Mouse (Mus musculus): ENCODE results near the gene Thumpd3. TPM values are rescaled to one million over a fixed set of nuclear protein-coding genes. Genes with fewer than 3 reads are reported as not detected.

Thumpd3 gene
- polyA plus RNA-seq, 1 experiment from 2014 or later, result 42.6 TPM

GRCm38 (mm10) chr6:113013550-113013949 lies 32.5 kb upstream of the Thumpd3 start:
- Histone ChIP-seq H3K9me3 (ENCODE audit: control insufficient read depth, low read depth, low read length) (no peaks in the 10 kb centered on the region), H3K27me3 (ENCODE audit: control insufficient read depth, insufficient read depth, low read length) (no peaks in the 10 kb centered on the region), H3K4me2 (replicated peaks; ENCODE audit: low read depth, low read length) (no peak overlapping the region), H3K27ac (ENCODE audit: low read length) (peak overlapping the region; percentile 6; the same call in 1 of the 2 replicates), H3K9ac (replicated peaks; ENCODE audit: low read depth, low read length) (no peak overlapping the region), H3K36me3 (ENCODE audit: control insufficient read depth, insufficient read depth, low read length) (no peaks in the 10 kb centered on the region), H3K4me3 (ENCODE audit: low read depth, low read length) (no peak overlapping the region), H3K4me1 (ENCODE audit: control insufficient read depth, insufficient read depth, low read length) (no peaks in the 10 kb centered on the region)
- 67% methylated on average over 4 of the region's 4 CpGs for WGBS
- ATAC-seq (ENCODE audit: insufficient number of reproducible peaks, insufficient read depth, low FRiP score, low read depth), result 0 out of 2 replicates have a peak, but pooled peaks have one; percentile 46

DNA sequence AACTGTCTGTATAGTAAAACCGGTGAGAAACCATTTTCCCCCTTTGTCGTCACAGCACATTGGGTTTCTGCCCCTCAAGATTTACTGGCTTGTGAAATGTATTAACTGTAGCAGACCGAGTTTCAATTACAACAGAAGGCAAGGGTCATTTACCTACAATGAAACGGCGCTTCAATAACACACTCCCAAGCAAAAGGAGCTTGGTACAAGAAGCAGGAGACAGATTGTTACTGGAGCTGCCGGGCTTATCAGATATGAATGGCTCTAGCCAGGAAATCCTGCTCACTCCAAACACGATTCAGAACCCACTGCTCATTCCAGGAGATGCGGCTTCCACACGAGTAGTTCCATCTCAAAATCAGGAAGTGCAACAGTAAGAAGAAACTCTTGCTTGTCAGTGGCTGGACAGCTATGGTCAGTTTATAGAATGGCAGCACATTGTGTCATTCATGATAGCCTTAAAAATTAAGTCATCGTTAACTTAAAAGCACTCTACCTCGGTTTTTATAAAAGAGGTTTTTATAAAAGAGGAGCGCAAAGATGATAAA lies 28.5 kb upstream of the Thumpd3 start:
- WGBS, result 47% methylated on average over 12 of the region's 12 CpGs
- Histone ChIP-seq H3K4me3 (ENCODE audit: low read depth, low read length) (no peak overlapping the region), H3K9me3 (ENCODE audit: control insufficient read depth, low read depth, low read length) (no peaks in the 10 kb centered on the region), H3K9ac (replicated peaks; ENCODE audit: low read depth, low read length) (no peak overlapping the region), H3K27ac (ENCODE audit: low read length) (no peak overlapping the region), H3K4me2 (replicated peaks; ENCODE audit: low read depth, low read length) (no peak overlapping the region), H3K36me3 (ENCODE audit: control insufficient read depth, insufficient read depth, low read length) (no peaks in the 10 kb centered on the region), H3K4me1 (ENCODE audit: control insufficient read depth, insufficient read depth, low read length) (no peaks in the 10 kb centered on the region), H3K27me3 (ENCODE audit: control insufficient read depth, insufficient read depth, low read length) (no peaks in the 10 kb centered on the region)
- ATAC-seq (ENCODE audit: insufficient number of reproducible peaks, insufficient read depth, low FRiP score, low read depth), result no peak

- no peaks in the 10 kb centered on the region for H3K4me1 ChIP-seq (ENCODE audit: control insufficient read depth, insufficient read depth, low read length)
- no peak overlapping the region for H3K9ac ChIP-seq (replicated peaks; ENCODE audit: low read depth, low read length)
- no peaks in the 10 kb centered on the region for H3K9me3 ChIP-seq (ENCODE audit: control insufficient read depth, low read depth, low read length)
- no peak overlapping the region for H3K4me3 ChIP-seq (ENCODE audit: low read depth, low read length)
- no peak for ATAC-seq (ENCODE audit: insufficient number of reproducible peaks, insufficient read depth, low FRiP score, low read depth)
- no peaks in the 10 kb centered on the region for H3K27me3 ChIP-seq (ENCODE audit: control insufficient read depth, insufficient read depth, low read length)
- no peak overlapping the region for H3K4me2 ChIP-seq (replicated peaks; ENCODE audit: low read depth, low read length)
- WGBS, result 36% methylated on average over 6 of the region's 6 CpGs
- H3K36me3 ChIP-seq (ENCODE audit: control insufficient read depth, insufficient read depth, low read length), result no peaks in the 10 kb centered on the region
- H3K27ac ChIP-seq (ENCODE audit: low read length), result no peak overlapping the region
These were observed 27.9 kb upstream of the Thumpd3 start for GRCm38 (mm10) chr6:113018139-113018538.

GRCm38 (mm10) chr6:113024866-113025265 lies 21.2 kb upstream of the Thumpd3 start:
- 28% methylated on average over 8 of the region's 8 CpGs for WGBS
- no peak overlapping the region for H3K4me3 ChIP-seq (ENCODE audit: low read depth, low read length)
- H3K36me3 ChIP-seq (ENCODE audit: control insufficient read depth, insufficient read depth, low read length), result no peaks in the 10 kb centered on the region
- H3K9ac ChIP-seq (replicated peaks; ENCODE audit: low read depth, low read length), result no peak overlapping the region
- ATAC-seq (ENCODE audit: insufficient number of reproducible peaks, insufficient read depth, low FRiP score, low read depth), result peak; percentile 63; the same call in 1 of the 2 replicates
- no peaks in the 10 kb centered on the region for H3K9me3 ChIP-seq (ENCODE audit: control insufficient read depth, low read depth, low read length)
- H3K27me3 ChIP-seq (ENCODE audit: control insufficient read depth, insufficient read depth, low read length), result no peaks in the 10 kb centered on the region
- no peak overlapping the region for H3K27ac ChIP-seq (ENCODE audit: low read length)
- H3K4me1 ChIP-seq (ENCODE audit: control insufficient read depth, insufficient read depth, low read length), result 0 out of 2 replicates have a peak, but pooled peaks cover 5% of the 10 kb centered on the region
- H3K4me2 ChIP-seq (replicated peaks; ENCODE audit: low read depth, low read length), result no peak overlapping the region

DNA sequence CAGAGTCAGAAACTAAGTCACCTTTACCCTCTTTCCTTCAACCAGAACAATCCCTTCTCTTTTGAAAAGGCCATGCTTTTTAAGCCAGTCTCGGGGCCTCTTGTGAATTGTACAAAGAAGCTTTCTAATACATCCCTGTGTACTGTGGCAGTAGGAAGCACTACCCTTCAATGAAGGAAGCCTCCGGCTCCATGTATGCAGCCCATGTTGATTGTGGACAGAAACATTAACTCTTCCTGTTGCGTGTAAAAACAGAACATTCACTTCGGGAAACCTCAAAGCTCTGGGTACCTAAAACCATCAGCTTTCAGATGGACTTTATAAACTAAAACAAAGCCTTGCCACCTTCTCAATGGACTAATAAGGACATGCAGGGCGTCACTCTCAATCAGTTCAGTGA lies 20.3 kb upstream of the Thumpd3 start:
- ATAC-seq (ENCODE audit: insufficient number of reproducible peaks, insufficient read depth, low FRiP score, low read depth), result no peak
- Histone ChIP-seq H3K4me2 (replicated peaks; ENCODE audit: low read depth, low read length) (no peak overlapping the region), H3K36me3 (ENCODE audit: control insufficient read depth, insufficient read depth, low read length) (no peaks in the 10 kb centered on the region), H3K27me3 (ENCODE audit: control insufficient read depth, insufficient read depth, low read length) (no peaks in the 10 kb centered on the region), H3K9ac (replicated peaks; ENCODE audit: low read depth, low read length) (no peak overlapping the region), H3K9me3 (ENCODE audit: control insufficient read depth, low read depth, low read length) (no peaks in the 10 kb centered on the region), H3K4me3 (ENCODE audit: low read depth, low read length) (no peak overlapping the region), H3K27ac (ENCODE audit: low read length) (no peak overlapping the region; the same call in 1 of the 2 replicates), H3K4me1 (ENCODE audit: control insufficient read depth, insufficient read depth, low read length) (0 out of 2 replicates have a peak, but pooled peaks cover 8% of the 10 kb centered on the region)
- 76% methylated on average over 5 of the region's 5 CpGs for WGBS

GRCm38 (mm10) chr6:113027446-113027845 lies 18.6 kb upstream of the Thumpd3 start:
- H3K4me1 ChIP-seq (ENCODE audit: control insufficient read depth, insufficient read depth, low read length), result 0 out of 2 replicates have a peak, but pooled peaks cover 8% of the 10 kb centered on the region
- 42% methylated on average over 2 of the region's 2 CpGs for WGBS
- ATAC-seq (ENCODE audit: insufficient number of reproducible peaks, insufficient read depth, low FRiP score, low read depth), result no peak
- H3K27ac ChIP-seq (ENCODE audit: low read length), result no peak overlapping the region
- no peaks in the 10 kb centered on the region for H3K9me3 ChIP-seq (ENCODE audit: control insufficient read depth, low read depth, low read length)
- H3K9ac ChIP-seq (replicated peaks; ENCODE audit: low read depth, low read length), result no peak overlapping the region
- H3K27me3 ChIP-seq (ENCODE audit: control insufficient read depth, insufficient read depth, low read length), result no peaks in the 10 kb centered on the region
- no peak overlapping the region for H3K4me2 ChIP-seq (replicated peaks; ENCODE audit: low read depth, low read length)
- H3K36me3 ChIP-seq (ENCODE audit: control insufficient read depth, insufficient read depth, low read length), result no peaks in the 10 kb centered on the region
- H3K4me3 ChIP-seq (ENCODE audit: low read depth, low read length), result no peak overlapping the region

GRCm38 (mm10) chr6:113029006-113029405 lies 17.0 kb upstream of the Thumpd3 start:
- Histone ChIP-seq H3K27ac (ENCODE audit: low read length) (no peak overlapping the region), H3K4me2 (replicated peaks; ENCODE audit: low read depth, low read length) (no peak overlapping the region), H3K9ac (replicated peaks; ENCODE audit: low read depth, low read length) (no peak overlapping the region), H3K4me3 (ENCODE audit: low read depth, low read length) (no peak overlapping the region), H3K4me1 (ENCODE audit: control insufficient read depth, insufficient read depth, low read length) (0 out of 2 replicates have a peak, but pooled peaks cover 7% of the 10 kb centered on the region), H3K36me3 (ENCODE audit: control insufficient read depth, insufficient read depth, low read length) (no peaks in the 10 kb centered on the region), H3K27me3 (ENCODE audit: control insufficient read depth, insufficient read depth, low read length) (no peaks in the 10 kb centered on the region), H3K9me3 (ENCODE audit: control insufficient read depth, low read depth, low read length) (no peaks in the 10 kb centered on the region)
- ATAC-seq (ENCODE audit: insufficient number of reproducible peaks, insufficient read depth, low FRiP score, low read depth), result no peak
- WGBS, result 61% methylated on average over 3 of the region's 3 CpGs

GRCm38 (mm10) chr6:113030553-113030952 lies 15.5 kb upstream of the Thumpd3 start:
- no peak for ATAC-seq (ENCODE audit: insufficient number of reproducible peaks, insufficient read depth, low FRiP score, low read depth)
- Histone ChIP-seq H3K4me2 (replicated peaks; ENCODE audit: low read depth, low read length) (no peak overlapping the region), H3K27me3 (ENCODE audit: control insufficient read depth, insufficient read depth, low read length) (no peaks in the 10 kb centered on the region), H3K36me3 (ENCODE audit: control insufficient read depth, insufficient read depth, low read length) (no peaks in the 10 kb centered on the region), H3K9me3 (ENCODE audit: control insufficient read depth, low read depth, low read length) (no peaks in the 10 kb centered on the region), H3K4me3 (ENCODE audit: low read depth, low read length) (no peak overlapping the region), H3K27ac (ENCODE audit: low read length) (0 out of 2 replicates have a peak overlapping the region, but pooled peaks have one; percentile 21), H3K9ac (replicated peaks; ENCODE audit: low read depth, low read length) (no peak overlapping the region), H3K4me1 (ENCODE audit: control insufficient read depth, insufficient read depth, low read length) (0 out of 2 replicates have a peak, but pooled peaks cover 3% of the 10 kb centered on the region)
- WGBS, result 57% methylated on average over 3 of the region's 3 CpGs

All from stomach, embryonic 14.5 days (tissue).